Comparison of ENCODE assay signal across 14 mouse cellular contexts in the genomic region with DNA sequence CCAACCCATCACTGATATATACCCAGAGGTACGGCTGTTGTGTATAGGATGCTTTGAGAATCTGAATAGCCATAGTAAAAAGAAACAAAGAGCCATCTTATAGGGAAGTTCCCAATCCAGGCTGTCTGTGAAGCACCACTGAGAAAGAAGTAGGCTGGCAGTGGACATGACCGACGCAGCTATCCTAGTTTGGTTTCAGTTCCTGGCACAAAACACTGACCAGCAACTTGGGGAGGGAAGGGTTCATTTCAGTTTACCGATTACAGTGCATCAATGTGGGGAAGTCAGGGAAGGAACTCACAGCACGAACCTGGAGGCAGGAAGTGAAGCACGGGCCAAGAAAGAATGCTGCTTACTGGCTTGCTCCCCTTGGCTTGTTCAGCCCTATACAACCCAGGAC.
"Had no signal": no experiment of that assay in that cellular context is flagged by ENCODE, and none has a peak within 500 bp of the region (broad histone marks: within the 10 kb centered on the region; RNA-seq: fewer than 3 reads in every experiment).

No protein-coding gene starts in this region.

- H3K4me1 ChIP-seq: intestine, embryonic 15.5 days; stomach, embryonic 15.5 days had no signal

- H3K4me3 ChIP-seq: intestine, embryonic 15.5 days; layer of hippocampus, adult 2 months; left cerebral cortex, adult 2 months; limb, embryonic 10.5 days; stomach, embryonic 15.5 days had no signal

- H3K27ac ChIP-seq: intestine, embryonic 15.5 days; layer of hippocampus, adult 2 months; left cerebral cortex, adult 2 months; limb, embryonic 10.5 days; liver, embryonic 14.5 days; stomach, embryonic 15.5 days had no signal

- DNase-seq: kidney, adult 18-20 months; kidney, postnatal 10 days; kidney, postnatal 4 days; lung, adult 2 months; lung, postnatal 36 days; midbrain, embryonic 14.5 days; right cerebral cortex, postnatal 14 days; thymus, postnatal 4 days had no signal

- H3K36me3 ChIP-seq: intestine, embryonic 15.5 days; limb, embryonic 10.5 days; stomach, embryonic 15.5 days had no signal
